Mouse (Mus musculus) layer of hippocampus, postnatal 14 days (tissue): ENCODE measurements around the gene Trmt1. TPM values are rescaled to one million over a fixed set of nuclear protein-coding genes. Genes with fewer than 3 reads are reported as not detected.

Experiments used
- DNase-seq, 2 experiments: peaks; one replicate each; pipeline ENCODE4 v3.0.0; 2021 to 2022; ENCODE audit warnings: low spot score in 2 of 2, mixed read lengths in 1 of 2
- total RNA-seq, 2 experiments: library from RNA; stranded (reverse); gene quantifications; 2 replicates each; pipeline ENCODE4 v1.2.3; 2021

Gene Trmt1
- total RNA-seq, 2 experiments from 2014 or later, result 82.9 to 97.3 TPM

GRCm38 (mm10) chr8:84730541-84731370 lies 44.6 kb downstream of the Trmt1 start:
- DNase-seq, result no peak

DNA sequence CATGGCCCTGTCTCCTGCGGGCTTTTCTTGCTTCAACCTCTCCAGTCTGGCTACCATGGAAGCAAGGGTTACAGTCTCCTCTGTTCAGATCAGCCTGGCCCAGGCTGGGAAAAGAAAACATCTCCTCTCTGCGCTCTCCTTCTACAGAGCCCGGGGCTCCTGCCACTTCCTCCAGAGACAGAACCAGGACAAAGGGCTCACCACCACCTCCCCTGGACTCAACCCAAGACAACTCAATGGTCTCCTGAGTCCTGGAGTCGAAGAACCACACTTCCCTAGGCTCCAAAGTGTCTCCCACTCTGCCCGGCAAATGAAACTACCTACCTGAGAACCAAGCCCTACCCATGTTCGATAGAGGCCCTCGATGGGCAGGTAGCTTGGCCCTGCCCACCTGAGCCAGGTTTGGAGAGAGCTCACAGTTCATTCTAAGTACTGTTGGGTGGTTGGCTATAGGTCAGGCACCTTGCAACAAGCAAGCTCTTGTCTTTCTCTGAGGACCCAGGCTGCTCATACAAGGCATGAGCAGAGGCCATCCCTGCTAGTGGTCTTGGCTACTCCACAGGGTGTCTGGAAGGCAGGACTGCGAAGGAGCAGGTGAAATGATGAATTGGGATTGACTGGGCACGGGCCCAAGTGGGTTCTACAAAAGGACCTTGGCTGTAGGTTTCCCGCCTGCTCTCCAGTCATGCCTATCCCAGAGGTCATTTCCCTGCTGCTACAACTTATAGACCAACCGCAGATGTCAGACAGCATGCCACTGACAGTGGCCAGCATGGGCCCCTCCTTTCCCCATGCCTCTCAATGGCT lies 45.5 kb downstream of the Trmt1 start:
- DNase-seq, result no peak

DNA sequence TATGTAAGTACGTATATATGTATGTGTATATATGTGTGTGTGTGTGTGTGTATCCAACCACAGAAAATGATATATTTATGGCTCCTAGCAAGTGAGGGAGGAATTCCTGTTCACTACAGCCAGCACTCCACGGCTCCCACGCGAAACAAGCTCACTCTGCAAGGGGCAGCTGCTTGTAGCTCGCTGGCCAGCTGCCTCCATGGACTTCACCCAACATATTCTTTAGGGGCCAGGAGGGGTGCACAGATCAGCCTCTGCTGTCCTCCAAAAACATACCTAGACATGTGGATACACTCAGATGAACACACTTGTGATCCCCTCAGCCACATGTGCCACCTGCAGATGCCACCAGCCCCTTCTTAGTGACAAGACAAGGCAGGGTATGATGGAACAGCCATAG lies 46.4 kb downstream of the Trmt1 start:
- no peak for DNase-seq

- DNase-seq, result no peak
These were observed 46.9 kb downstream of the Trmt1 start for GRCm38 (mm10) chr8:84732996-84733395.

DNA sequence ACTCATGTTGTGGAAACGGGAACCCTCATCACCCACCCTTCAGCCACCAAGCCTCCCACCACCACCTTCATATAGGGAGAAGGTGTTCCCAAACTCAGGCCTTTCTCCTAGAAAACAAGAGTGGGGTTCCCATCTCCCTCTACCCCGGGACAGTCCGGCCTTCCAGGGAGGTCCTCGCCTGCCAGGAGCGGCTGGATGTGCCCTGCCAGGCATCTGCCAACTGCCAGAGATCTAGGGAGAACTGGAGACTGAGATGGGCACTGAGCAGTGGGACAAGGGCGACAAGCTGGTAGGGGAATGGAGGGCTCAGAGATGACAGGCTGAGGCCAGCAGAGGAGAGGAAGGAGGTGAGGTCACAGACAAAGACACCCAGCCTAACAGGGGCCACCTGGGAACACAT lies 47.9 kb downstream of the Trmt1 start:
- no peak for DNase-seq

DNA sequence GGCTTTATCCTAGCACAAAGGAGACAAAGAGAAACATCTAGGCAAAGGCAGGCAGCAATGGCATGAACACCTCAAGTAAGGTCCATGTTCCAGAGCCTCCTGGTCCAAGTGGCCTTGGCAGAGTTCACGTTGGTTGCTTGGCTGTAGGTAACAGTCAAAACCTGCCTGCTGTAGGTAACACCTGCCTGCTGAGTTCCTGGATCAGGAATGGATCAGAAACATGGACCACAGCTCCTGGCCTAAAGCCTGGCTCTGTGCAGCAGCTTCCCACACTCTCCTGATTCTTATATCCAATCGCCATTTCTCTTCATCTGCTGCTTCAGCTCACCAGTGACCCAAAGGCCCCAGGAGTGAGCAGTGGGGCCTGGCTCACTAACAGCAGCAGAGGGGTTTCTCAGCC lies 48.6 kb downstream of the Trmt1 start:
- no peak for DNase-seq

- no peak for DNase-seq
These were observed 49.5 kb downstream of the Trmt1 start for GRCm38 (mm10) chr8:84735597-84735996.

DNA sequence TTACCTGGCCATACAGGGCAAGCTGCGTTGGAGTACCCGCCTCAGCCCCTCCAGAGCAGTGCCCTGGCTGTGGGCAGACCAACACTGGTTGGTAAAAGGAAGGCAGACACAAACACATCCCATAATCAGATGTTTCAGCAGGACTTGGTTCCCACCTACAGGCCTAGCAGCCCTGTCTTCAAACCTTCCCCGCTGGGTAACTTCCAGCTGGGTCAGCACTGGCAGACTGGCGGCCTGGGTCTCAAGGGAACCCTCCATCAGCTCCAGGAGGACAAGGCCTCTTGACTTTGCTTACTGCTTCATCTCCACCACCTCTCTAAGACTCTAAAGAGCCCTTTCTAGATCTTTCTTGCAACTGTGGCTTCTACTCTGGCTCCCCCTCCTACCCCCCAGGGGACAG lies 50.4 kb downstream of the Trmt1 start:
- DNase-seq, result no peak

GRCm38 (mm10) chr8:84737608-84738007 lies 51.5 kb downstream of the Trmt1 start:
- peak; percentile 76 to 79 for DNase-seq

DNA sequence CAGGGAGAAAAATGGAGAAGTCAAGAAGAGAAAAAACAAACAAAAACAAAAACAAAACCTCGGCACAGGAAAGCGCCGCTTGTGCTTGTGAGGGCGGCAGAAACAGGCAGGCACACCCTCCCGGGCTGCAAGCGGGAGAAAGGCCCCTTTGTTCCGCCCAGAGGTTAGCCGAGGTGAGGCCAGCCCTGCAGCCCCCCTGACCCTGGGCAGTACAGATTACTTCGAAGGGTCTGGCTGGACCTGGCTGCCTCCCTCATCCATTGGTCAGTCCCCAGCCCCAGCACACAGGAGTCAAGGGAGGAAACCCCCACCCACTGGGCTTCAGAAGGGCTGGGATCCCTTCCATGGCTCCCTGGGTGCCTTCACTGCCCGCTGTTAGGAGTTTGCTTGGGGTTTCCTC lies 52.2 kb downstream of the Trmt1 start:
- no peak for DNase-seq

- no peak for DNase-seq
These were observed 52.8 kb downstream of the Trmt1 start for GRCm38 (mm10) chr8:84738715-84739400.

- no peak for DNase-seq
These were observed 53.3 kb downstream of the Trmt1 start for GRCm38 (mm10) chr8:84739401-84739742.

GRCm38 (mm10) chr8:84740895-84741843 lies 55.1 kb downstream of the Trmt1 start:
- DNase-seq, result no peak

DNA sequence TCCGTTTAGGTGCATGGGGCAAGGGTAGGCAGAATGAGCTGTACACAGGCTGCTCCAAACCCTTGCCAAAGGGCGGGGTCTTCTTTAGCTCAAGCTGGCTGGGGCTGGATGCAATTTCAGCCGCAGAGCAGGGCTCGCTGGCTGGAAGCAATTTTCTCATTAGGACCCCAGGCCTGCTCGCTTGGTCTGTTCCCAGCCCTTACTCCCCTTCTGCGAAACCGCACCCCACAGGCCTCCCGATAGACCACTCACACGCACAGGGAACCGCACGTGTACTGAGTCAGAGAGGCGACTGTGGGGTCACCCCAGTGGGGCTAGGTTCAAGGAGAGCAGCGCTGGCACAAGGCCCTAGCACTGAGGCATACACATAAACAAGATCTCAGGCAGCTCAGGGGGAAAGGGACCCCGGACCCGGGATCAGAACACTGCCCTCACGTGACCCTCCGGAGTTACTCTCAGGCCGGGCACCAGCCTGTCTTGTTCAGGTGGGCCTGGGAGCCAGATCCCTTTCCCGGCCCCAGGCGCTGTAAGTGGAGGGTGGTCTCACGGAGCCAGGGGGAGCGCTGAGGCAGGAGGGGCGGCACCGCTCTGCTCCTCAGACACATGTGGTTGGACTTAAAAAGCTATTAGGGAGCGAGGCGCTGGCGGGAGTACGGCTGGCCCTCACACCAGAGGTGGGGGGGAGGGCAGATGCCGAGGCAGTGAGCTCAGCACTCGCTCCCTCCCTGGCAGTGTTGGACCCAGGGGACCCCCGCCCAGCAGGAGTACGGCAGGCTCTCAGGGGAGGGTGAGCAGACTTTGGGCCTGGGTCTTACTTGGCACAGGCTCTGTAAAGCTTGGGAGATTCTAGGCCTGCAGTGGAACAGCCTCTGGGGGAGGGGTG lies 56.3 kb downstream of the Trmt1 start:
- DNase-seq, result no peak

GRCm38 (mm10) chr8:84743054-84743415 lies 56.9 kb downstream of the Trmt1 start:
- no peak for DNase-seq

DNA sequence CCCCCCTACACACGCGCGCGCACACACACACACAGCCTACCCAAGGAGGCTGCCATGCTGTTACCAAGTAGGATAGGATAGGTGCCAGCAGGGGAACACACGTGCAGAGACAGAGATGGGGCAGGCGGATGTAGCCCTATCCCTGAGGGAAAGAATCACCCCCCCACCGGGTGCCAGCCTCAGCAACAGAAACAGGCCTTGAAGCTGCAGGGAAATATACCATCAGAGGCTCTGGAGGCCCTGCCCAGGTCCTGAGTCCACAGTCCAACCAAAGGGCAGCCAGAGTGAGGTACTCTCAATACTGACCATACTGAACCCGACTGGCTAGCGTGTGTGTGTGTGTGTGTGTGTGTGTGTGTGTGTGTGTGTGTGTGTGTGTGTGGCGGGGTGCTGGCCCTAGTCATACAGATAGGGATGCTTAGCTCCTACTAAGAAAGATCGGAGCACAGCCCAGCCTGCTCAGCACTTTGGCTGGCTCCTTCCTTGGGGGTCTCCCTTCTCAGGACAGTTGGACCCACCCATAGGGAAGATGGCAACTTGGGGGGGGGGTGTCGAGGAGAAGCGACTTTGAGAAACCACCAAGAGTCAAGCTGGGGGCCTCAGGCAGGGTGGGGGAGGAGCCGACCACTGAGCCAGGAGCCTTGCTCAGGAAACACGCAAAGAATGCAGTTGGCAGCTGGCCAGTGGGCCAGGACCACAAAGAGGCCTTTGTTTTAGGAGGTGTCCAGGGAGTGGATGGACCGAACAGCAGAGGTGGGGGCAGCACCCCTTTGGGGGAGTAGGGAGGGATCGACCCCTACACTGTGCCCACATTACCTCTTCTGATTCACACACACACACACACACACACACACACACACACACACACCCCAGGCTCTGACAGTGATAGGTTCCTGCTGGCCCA lies 57.7 kb downstream of the Trmt1 start:
- DNase-seq, result peak in 1 of 2 experiments; percentile 66

DNA sequence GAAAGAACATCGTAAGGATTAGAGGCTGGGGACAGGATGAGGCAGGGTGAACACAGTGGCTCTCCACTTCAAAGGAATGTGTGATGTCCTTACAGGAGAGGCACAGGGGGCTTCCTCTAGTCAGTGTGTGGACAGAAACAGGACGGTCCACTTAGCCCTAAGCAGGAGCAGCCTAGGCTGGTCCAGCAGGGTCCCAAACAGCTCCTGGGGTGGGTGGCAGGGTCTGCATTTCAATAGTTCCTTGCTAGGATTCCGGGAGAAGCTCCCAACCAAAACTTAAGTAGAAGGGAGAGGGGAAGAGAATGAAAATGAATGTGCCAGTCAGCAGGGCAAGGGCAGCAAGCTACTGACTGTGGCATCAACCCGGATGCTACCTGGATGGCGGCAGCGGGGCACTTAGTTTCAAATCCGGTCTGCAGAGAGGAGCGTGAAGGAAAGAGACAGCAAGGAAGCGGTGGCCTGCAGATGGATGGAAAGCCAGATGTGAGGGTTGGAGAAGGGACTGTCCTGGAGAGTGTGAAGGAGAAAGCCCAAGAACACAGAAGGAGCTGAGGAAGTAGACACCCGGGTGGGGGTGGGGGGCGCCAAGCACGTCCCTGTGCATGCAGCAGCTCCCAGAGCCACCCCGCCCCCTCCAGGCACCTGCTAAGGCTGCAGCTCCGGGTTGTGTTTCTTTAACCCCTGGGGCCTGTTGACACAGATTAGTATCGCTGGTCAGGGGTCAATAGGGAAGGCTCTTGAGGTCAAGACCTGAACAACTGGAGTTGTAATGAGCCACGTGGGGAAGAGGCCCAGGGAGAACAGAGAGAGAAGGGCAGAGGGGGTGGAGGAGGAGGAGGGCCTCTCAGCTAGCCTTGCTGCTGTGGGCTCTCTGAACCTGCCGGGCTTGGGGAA lies 59.2 kb downstream of the Trmt1 start:
- no peak for DNase-seq
